Mouse (Mus musculus) CH12.LX (cell line): ENCODE data around the gene Mgrn1. TPM values are rescaled to one million over a fixed set of nuclear protein-coding genes. Genes with fewer than 3 reads are reported as not detected.

Experiments used
- DNase-seq: peaks from one replicate; pipeline ENCODE4 v3.0.0-alpha.2; 2013; ENCODE audit errors: extremely low read depth
- H3K27ac ChIP-seq: 2 replicates; pipeline ENCODE4 v1.5.1; 2012; ENCODE audit warnings: low read depth, mild to moderate bottlenecking, control low read depth, moderate library complexity; ENCODE audit not compliant: insufficient read depth
- H3K27me3 ChIP-seq: replicated peaks from 2 replicates; pipeline ENCODE3; 2012; ENCODE audit warnings: inconsistent platforms
- H3K36me3 ChIP-seq, 2 experiments: replicated peaks in 1 of 2; 2 replicates each; pipeline versions ENCODE3 to v1.6.1; 2012; ENCODE audit warnings: inconsistent platforms in 1 of 2, low read length in 1 of 2, mild to moderate bottlenecking in 1 of 2, mixed read lengths in 1 of 2, moderate library complexity in 1 of 2; ENCODE audit not compliant: control insufficient read depth in 1 of 2, insufficient read depth in 1 of 2
- H3K4me1 ChIP-seq, 2 experiments: 2 replicates each; pipeline ENCODE4 v1.6.1; 2012; ENCODE audit warnings: inconsistent platforms in 1 of 2, moderate library complexity in 1 of 2; ENCODE audit not compliant: insufficient read depth in 2 of 2, control insufficient read depth in 1 of 2
- H3K4me2 ChIP-seq: 2 replicates; pipeline ENCODE4 v1.6.1; 2012; ENCODE audit warnings: low read depth, mild to moderate bottlenecking, control low read depth; ENCODE audit not compliant: poor library complexity, insufficient read depth, severe bottlenecking
- H3K4me3 ChIP-seq, 3 experiments: fragments of 150-350 bp in 1 of 3; sonication (generic) in 1 of 3; replicated peaks in 1 of 3; 2 replicates each; pipeline versions ENCODE3 to v1.5.1; 2011 to 2012; ENCODE audit warnings: low read depth in 2 of 3, low read length in 2 of 3, mild to moderate bottlenecking in 2 of 3, moderate library complexity in 2 of 3, control low read depth in 1 of 3, improper control_type of control experiment in 1 of 3, inconsistent platforms in 1 of 3, mixed read lengths in 1 of 3; ENCODE audit not compliant: poor library complexity in 1 of 3
- H3K79me2 ChIP-seq: replicated peaks from 2 replicates; pipeline ENCODE4 v1.6.1; 2012; ENCODE audit warnings: mild to moderate bottlenecking, moderate library complexity; ENCODE audit not compliant: control insufficient read depth, poor library complexity, insufficient read depth, severe bottlenecking; ENCODE audit errors: extremely low read depth
- H3K9ac ChIP-seq: 2 replicates; pipeline ENCODE4 v1.6.1; 2012; ENCODE audit warnings: low read depth, mild to moderate bottlenecking, control low read depth, moderate library complexity; ENCODE audit not compliant: insufficient read depth
- H3K9me3 ChIP-seq: replicated peaks from 2 replicates; pipeline ENCODE3; 2012; ENCODE audit warnings: low read length, inconsistent platforms, mixed read lengths
- BHLHE40 ChIP-seq: IDR thresholded peaks from 2 replicates; pipeline ENCODE4 v1.6.1; 2011; ENCODE audit warnings: mild to moderate bottlenecking, low read depth, low read length, improper control_type of control experiment
- CHD2 ChIP-seq: IDR thresholded peaks from 2 replicates; pipeline ENCODE4 v1.6.1; 2011; ENCODE audit warnings: low read length, improper control_type of control experiment
- CTCF ChIP-seq, 2 experiments: IDR thresholded peaks in 1 of 2; conservative IDR thresholded peaks in 1 of 2; 2 replicates each; pipeline ENCODE4 v1.5.1; 2011 to 2012; ENCODE audit warnings: low read depth in 2 of 2, low read length in 2 of 2, improper control_type of control experiment in 1 of 2, inconsistent platforms in 1 of 2, mild to moderate bottlenecking in 1 of 2, moderate library complexity in 1 of 2
- E2F4 ChIP-seq: IDR thresholded peaks from 2 replicates; pipeline ENCODE4 v1.6.1; 2011; ENCODE audit warnings: low read depth, low read length, improper control_type of control experiment; ENCODE audit not compliant: insufficient replicate concordance
- ELF1 ChIP-seq: IDR thresholded peaks from 2 replicates; pipeline ENCODE4 v1.6.1; 2014; ENCODE audit warnings: low read depth, mild to moderate bottlenecking, inconsistent platforms, low read length, improper control_type of control experiment
- GABPA ChIP-seq: IDR thresholded peaks from 2 replicates; pipeline ENCODE4 v1.6.1; 2012; ENCODE audit warnings: low read depth, low read length, improper control_type of control experiment, inconsistent platforms; ENCODE audit not compliant: insufficient replicate concordance
- IRF4 ChIP-seq: IDR thresholded peaks from 2 replicates; pipeline ENCODE4 v1.6.1; 2014; ENCODE audit warnings: low read depth, mild to moderate bottlenecking, inconsistent platforms, low read length, improper control_type of control experiment
- JUND ChIP-seq: conservative IDR thresholded peaks from 2 replicates; pipeline ENCODE4 v1.6.1; 2011; ENCODE audit warnings: low read depth, low read length, improper control_type of control experiment
- MAFK ChIP-seq: IDR thresholded peaks from 2 replicates; pipeline ENCODE4 v1.6.1; 2011; ENCODE audit warnings: low read length, improper control_type of control experiment; ENCODE audit not compliant: insufficient replicate concordance
- MAX ChIP-seq: IDR thresholded peaks from 2 replicates; pipeline ENCODE4 v1.6.1; 2011; ENCODE audit warnings: low read length, improper control_type of control experiment
- MAZ ChIP-seq: IDR thresholded peaks from 2 replicates; pipeline ENCODE4 v1.6.1; 2012; ENCODE audit warnings: low read depth, mild to moderate bottlenecking, inconsistent platforms, low read length, improper control_type of control experiment, moderate library complexity
- MXI1 ChIP-seq: IDR thresholded peaks from 2 replicates; pipeline ENCODE4 v1.6.1; 2011; ENCODE audit warnings: mild to moderate bottlenecking, low read depth, low read length, improper control_type of control experiment
- NRF1 ChIP-seq: IDR thresholded peaks from 2 replicates; pipeline ENCODE4 v1.6.1; 2014; ENCODE audit warnings: low read depth, mild to moderate bottlenecking, inconsistent platforms, low read length, improper control_type of control experiment, moderate library complexity
- POLR2A ChIP-seq: IDR thresholded peaks from 2 replicates; pipeline ENCODE4 v1.6.1; 2011; ENCODE audit warnings: low read depth, mild to moderate bottlenecking, improper control_type of control experiment, low read length
- RAD21 ChIP-seq: IDR thresholded peaks from 2 replicates; pipeline ENCODE4 v1.6.1; 2011; ENCODE audit warnings: low read depth, mild to moderate bottlenecking, low read length, improper control_type of control experiment, moderate library complexity
- RCOR1 ChIP-seq: conservative IDR thresholded peaks from 2 replicates; pipeline ENCODE4 v1.6.1; 2012; ENCODE audit warnings: low read depth, mild to moderate bottlenecking, inconsistent platforms, low read length, improper control_type of control experiment
- SMC3 ChIP-seq: IDR thresholded peaks from 2 replicates; pipeline ENCODE4 v1.6.1; 2011; ENCODE audit warnings: low read depth, low read length, improper control_type of control experiment
- TBP ChIP-seq: conservative IDR thresholded peaks from 2 replicates; pipeline ENCODE4 v1.6.1; 2011; ENCODE audit warnings: low read depth, low read length, improper control_type of control experiment
- TCF12 ChIP-seq: IDR thresholded peaks from 2 replicates; pipeline ENCODE4 v1.6.1; 2014; ENCODE audit warnings: low read depth, mild to moderate bottlenecking, inconsistent platforms, low read length, improper control_type of control experiment
- USF1 ChIP-seq: IDR thresholded peaks from 2 replicates; pipeline ENCODE4 v1.6.1; 2014; ENCODE audit warnings: low read depth, mild to moderate bottlenecking, inconsistent platforms, low read length, improper control_type of control experiment
- ZMIZ1 ChIP-seq: IDR thresholded peaks from 2 replicates; pipeline ENCODE4 v1.6.1; 2012; ENCODE audit warnings: low read depth, mild to moderate bottlenecking, inconsistent platforms, low read length, improper control_type of control experiment
- dilution Hi-C: fragments of 300-500 bp; cut with MboI; formaldehyde crosslinking; loops from 2 replicates; pipeline ENCODE4 v1.14.3; 2020; ENCODE audit warnings: low sequenced_read_pairs; ENCODE audit not compliant: extremely low pct_unique_long_range_greater_than_20kb, extremely low pct_ligation_motif_present
- in situ Hi-C: fragments of 300-500 bp; cut with MboI; formaldehyde crosslinking; loops from 3 replicates; pipeline ENCODE4 v1.14.3; 2019; ENCODE audit warnings: low sequenced_read_pairs, low pct_ligation_motif_present, low pct_unique_long_range_greater_than_20kb, mixed read lengths
- polyA plus RNA-seq: library from polyadenylated mRNA; unstranded; fragments of >175 nt; gene quantifications from 2 replicates; pipeline ENCODE4 v1.2.1, GENCODE M21; 2012; ENCODE audit warnings: low read depth; ENCODE audit not compliant: insufficient read length
- total RNA-seq, 2 experiments: library from RNA; depleted of rRNA; stranded (reverse); fragments of 300-350 nt in 1 of 2; fragments of >200 nt in 1 of 2; gene quantifications; 2 replicates each; pipeline ENCODE4 v1.2.3; 2012 to 2014

Mgrn1 gene
- total and polyA plus RNA-seq, 3 experiments, result 11.7 to 16.9 (median 12.9) TPM

- Histone ChIP-seq H3K36me3 (peaks cover 47 to 84% of the 10 kb centered on the region in 2 experiments), H3K27ac (no peak overlapping the region), H3K9me3 (no peaks in the 10 kb centered on the region), H3K79me2 (no peaks in the 10 kb centered on the region), H3K4me1 (no peaks in the 10 kb centered on the region), H3K4me2 (no peak overlapping the region), H3K9ac (no peak overlapping the region), H3K4me3 (no peak overlapping the region), H3K27me3 (no peaks in the 10 kb centered on the region)
- dilution Hi-C loops, result no loop called here
- DNase-seq, result no peak
- TF ChIP-seq ELF1, result no peak
- in situ Hi-C loops, result no loop called here
Observed at GRCm38 (mm10) chr16:4927967-4928366, 41.9 kb downstream of the Mgrn1 start.

- no peak overlapping the region for H3K4me3 ChIP-seq
- no peak overlapping the region for H3K9ac ChIP-seq
- no peak for DNase-seq
- H3K4me1 ChIP-seq, result no peaks in the 10 kb centered on the region
- no peaks in the 10 kb centered on the region for H3K79me2 ChIP-seq
- no peaks in the 10 kb centered on the region for H3K9me3 ChIP-seq
- H3K27me3 ChIP-seq, result no peaks in the 10 kb centered on the region
- no peak overlapping the region for H3K4me2 ChIP-seq
- H3K36me3 ChIP-seq, result peaks cover 44 to 84% of the 10 kb centered on the region in 2 experiments
- in situ Hi-C loops, result no loop called here
- no peak overlapping the region for H3K27ac ChIP-seq
- dilution Hi-C loops, result no loop called here
- TF ChIP-seq SMC3, result no peak
- no peak for TF ChIP-seq E2F4
- TF ChIP-seq TBP, result no peak
- TF ChIP-seq RAD21, result no peak
Observed at GRCm38 (mm10) chr16:4928474-4928873, 42.4 kb downstream of the Mgrn1 start.

- dilution Hi-C loops, result no loop called here
- Histone ChIP-seq H3K4me3 (no peak overlapping the region), H3K27ac (no peak overlapping the region), H3K4me1 (peaks cover 0 to 4% of the 10 kb centered on the region in 2 experiments; a peak in 1 of 4 replicates), H3K36me3 (peaks cover 42 to 87% of the 10 kb centered on the region in 2 experiments), H3K27me3 (no peaks in the 10 kb centered on the region), H3K79me2 (no peaks in the 10 kb centered on the region), H3K9me3 (no peaks in the 10 kb centered on the region), H3K4me2 (no peak overlapping the region), H3K9ac (no peak overlapping the region)
- no peak for TF ChIP-seq ELF1
- no peak for TF ChIP-seq USF1
- no peak for TF ChIP-seq RCOR1
- no peak for TF ChIP-seq CTCF (conservative IDR thresholded peaks at IDR 0.05 in 1 of 2, IDR thresholded peaks at IDR 0.05 in 1 of 2; ENCODE audit: low read depth in 2 of 2, low read length in 2 of 2)
- no peak for TF ChIP-seq MAZ
- no peak for TF ChIP-seq TBP
- TF ChIP-seq ZMIZ1, result no peak
- no peak for TF ChIP-seq TCF12
- TF ChIP-seq BHLHE40, result no peak
- TF ChIP-seq GABPA, result no peak
- no peak for TF ChIP-seq NRF1
- TF ChIP-seq IRF4, result no peak
- no peak for TF ChIP-seq MXI1
- TF ChIP-seq POLR2A, result no peak
- no peak for TF ChIP-seq CHD2
- TF ChIP-seq MAX, result no peak
- TF ChIP-seq MAFK, result no peak
- TF ChIP-seq JUND, result no peak
- DNase-seq, result no peak
- in situ Hi-C loops, result no loop called here
Observed at GRCm38 (mm10) chr16:4932429-4932828, 46.4 kb downstream of the Mgrn1 start.
